Mouse (Mus musculus) lung, embryonic 15.5 days (tissue): ENCODE results near the gene Alk. TPM values are rescaled to one million over a fixed set of nuclear protein-coding genes. Genes with fewer than 3 reads are reported as not detected.

Experiments used
- ATAC-seq: fragments of 200-750 bp; cut with Nextera tagmentation; 2 replicates; pipeline ENCODE4 v1.8.0; 2017; ENCODE audit warnings: moderate number of reproducible peaks, borderline replicate concordance; ENCODE audit not compliant: low FRiP score, low TSS enrichment; ENCODE audit errors: extremely low read depth
- H3K27ac ChIP-seq: fragments of 300-500 bp; sonication (generic); 2 replicates; pipeline ENCODE4 v1.5.1; 2015; ENCODE audit warnings: moderate library complexity, mild to moderate bottlenecking, inconsistent platforms
- H3K27me3 ChIP-seq: fragments of 300-500 bp; sonication (generic); 2 replicates; pipeline ENCODE4 v1.6.1; 2015; ENCODE audit warnings: inconsistent platforms
- H3K36me3 ChIP-seq: fragments of 300-500 bp; sonication (generic); 2 replicates; pipeline ENCODE4 v1.6.1; 2015; ENCODE audit warnings: inconsistent platforms
- H3K4me1 ChIP-seq: fragments of 300-500 bp; sonication (generic); 2 replicates; pipeline ENCODE4 v1.6.1; 2015; ENCODE audit warnings: inconsistent platforms
- H3K4me2 ChIP-seq: fragments of 300-500 bp; sonication (generic); 2 replicates; pipeline ENCODE4 v1.6.1; 2015; ENCODE audit warnings: inconsistent platforms, mild to moderate bottlenecking, moderate library complexity
- H3K4me3 ChIP-seq: fragments of 300-500 bp; sonication (generic); 2 replicates; pipeline ENCODE4 v1.5.1; 2015; ENCODE audit warnings: mild to moderate bottlenecking, inconsistent platforms
- H3K9ac ChIP-seq: fragments of 300-500 bp; sonication (generic); 2 replicates; pipeline ENCODE4 v1.6.1; 2015; ENCODE audit warnings: inconsistent platforms
- H3K9me3 ChIP-seq: fragments of 300-500 bp; sonication (generic); 2 replicates; pipeline ENCODE4 v1.6.1; 2016; ENCODE audit warnings: inconsistent platforms
- WGBS: fragments of 180-500 bp; shearing (Covaris S2); methylation state at CpG from one replicate; pipeline ENCODE4 v1.1.7; 2015; 5-methylcytosine and 5-hydroxymethylcytosine counted together
- polyA plus RNA-seq: library from polyadenylated mRNA; unstranded; fragments of >200 nt; fragmentation: Nextera tagmentation; extraction: Ambion mirVana; gene quantifications from 2 replicates; pipeline ENCODE4 v1.2.1, GENCODE M21; 2015

Alk gene
- polyA plus RNA-seq, 1 experiment from 2014 or later, result 0.22 TPM

GRCm38 (mm10) chr17:72038371-72038770, 566.1 kb downstream of the Alk start:
- no peaks in the 10 kb centered on the region for H3K4me1 ChIP-seq
- no peak overlapping the region for H3K4me3 ChIP-seq
- no peaks in the 10 kb centered on the region for H3K27me3 ChIP-seq
- no peaks in the 10 kb centered on the region for H3K9me3 ChIP-seq
- no peak overlapping the region for H3K4me2 ChIP-seq
- H3K9ac ChIP-seq, result no peak overlapping the region
- 80% methylated on average over 5 of the region's 5 CpGs for WGBS
- H3K27ac ChIP-seq, result no peak overlapping the region
- H3K36me3 ChIP-seq, result no peaks in the 10 kb centered on the region
- ATAC-seq, result no peak

GRCm38 (mm10) chr17:72030672-72031071, 573.8 kb downstream of the Alk start:
- Histone ChIP-seq H3K9ac (no peak overlapping the region), H3K4me1 (no peaks in the 10 kb centered on the region), H3K9me3 (no peaks in the 10 kb centered on the region), H3K36me3 (no peaks in the 10 kb centered on the region), H3K27me3 (no peaks in the 10 kb centered on the region), H3K27ac (no peak overlapping the region), H3K4me3 (no peak overlapping the region), H3K4me2 (no peak overlapping the region)
- ATAC-seq, result no peak
- 74% methylated on average over 7 of the region's 7 CpGs for WGBS

- no peaks in the 10 kb centered on the region for H3K36me3 ChIP-seq
- no peak overlapping the region for H3K4me2 ChIP-seq
- 39% methylated on average over 9 of the region's 9 CpGs for WGBS
- H3K4me3 ChIP-seq, result no peak overlapping the region
- no peaks in the 10 kb centered on the region for H3K9me3 ChIP-seq
- H3K4me1 ChIP-seq, result no peaks in the 10 kb centered on the region
- H3K27ac ChIP-seq, result no peak overlapping the region
- no peaks in the 10 kb centered on the region for H3K27me3 ChIP-seq
- ATAC-seq, result no peak
- no peak overlapping the region for H3K9ac ChIP-seq
These were observed 581.1 kb downstream of the Alk start for GRCm38 (mm10) chr17:72023323-72023722.

GRCm38 (mm10) chr17:72021733-72022669, 582.4 kb downstream of the Alk start:
- Histone ChIP-seq H3K9ac (no peak overlapping the region), H3K27ac (no peak overlapping the region), H3K4me3 (no peak overlapping the region), H3K4me1 (no peaks in the 10 kb centered on the region), H3K4me2 (no peak overlapping the region), H3K36me3 (no peaks in the 10 kb centered on the region), H3K9me3 (no peaks in the 10 kb centered on the region), H3K27me3 (no peaks in the 10 kb centered on the region)
- no peak for ATAC-seq
- WGBS, result 64% methylated on average over 10 of the region's 10 CpGs

GRCm38 (mm10) chr17:72017329-72017728, 587.1 kb downstream of the Alk start:
- H3K36me3 ChIP-seq, result no peaks in the 10 kb centered on the region
- no peaks in the 10 kb centered on the region for H3K27me3 ChIP-seq
- no peaks in the 10 kb centered on the region for H3K4me1 ChIP-seq
- no peak overlapping the region for H3K4me2 ChIP-seq
- H3K9ac ChIP-seq, result no peak overlapping the region
- no peak for ATAC-seq
- no peaks in the 10 kb centered on the region for H3K9me3 ChIP-seq
- H3K4me3 ChIP-seq, result no peak overlapping the region
- H3K27ac ChIP-seq, result no peak overlapping the region

GRCm38 (mm10) chr17:72015253-72015652, 589.2 kb downstream of the Alk start:
- WGBS, result 59% methylated on average over 3 of the region's 3 CpGs

GRCm38 (mm10) chr17:72012775-72013174, 591.7 kb downstream of the Alk start:
- H3K36me3 ChIP-seq, result no peaks in the 10 kb centered on the region
- no peaks in the 10 kb centered on the region for H3K27me3 ChIP-seq
- H3K9me3 ChIP-seq, result no peaks in the 10 kb centered on the region
- 75% methylated on average over 9 of the region's 9 CpGs for WGBS
- ATAC-seq, result no peak
- H3K4me1 ChIP-seq, result no peaks in the 10 kb centered on the region
- no peak overlapping the region for H3K9ac ChIP-seq
- no peak overlapping the region for H3K4me3 ChIP-seq
- no peak overlapping the region for H3K27ac ChIP-seq
- no peak overlapping the region for H3K4me2 ChIP-seq

More at GRCm38 (mm10) chr17:72015253-72015652, 589.2 kb downstream of the Alk start:
- H3K9ac ChIP-seq, result no peak overlapping the region
- ATAC-seq, result no peak
- no peak overlapping the region for H3K27ac ChIP-seq
- no peak overlapping the region for H3K4me3 ChIP-seq
- H3K4me2 ChIP-seq, result no peak overlapping the region
- H3K4me1 ChIP-seq, result no peaks in the 10 kb centered on the region
- no peaks in the 10 kb centered on the region for H3K9me3 ChIP-seq
- H3K36me3 ChIP-seq, result no peaks in the 10 kb centered on the region
- H3K27me3 ChIP-seq, result no peaks in the 10 kb centered on the region

GRCm38 (mm10) chr17:72009836-72010235, 594.6 kb downstream of the Alk start:
- Histone ChIP-seq H3K4me2 (no peak overlapping the region), H3K27me3 (no peaks in the 10 kb centered on the region), H3K27ac (no peak overlapping the region), H3K9me3 (no peaks in the 10 kb centered on the region), H3K4me1 (no peaks in the 10 kb centered on the region), H3K36me3 (no peaks in the 10 kb centered on the region), H3K4me3 (no peak overlapping the region), H3K9ac (no peak overlapping the region)
- 81% methylated on average over 2 of the region's 2 CpGs for WGBS
- no peak for ATAC-seq

GRCm38 (mm10) chr17:72008389-72008788, 596.0 kb downstream of the Alk start:
- Histone ChIP-seq H3K9ac (no peak overlapping the region), H3K4me3 (no peak overlapping the region), H3K36me3 (no peaks in the 10 kb centered on the region), H3K27ac (no peak overlapping the region), H3K4me2 (no peak overlapping the region), H3K27me3 (no peaks in the 10 kb centered on the region), H3K9me3 (no peaks in the 10 kb centered on the region), H3K4me1 (no peaks in the 10 kb centered on the region)
- no peak for ATAC-seq
- WGBS, result 62% methylated on average over 5 of the region's 5 CpGs

GRCm38 (mm10) chr17:72005365-72005764, 599.1 kb downstream of the Alk start:
- Histone ChIP-seq H3K9ac (no peak overlapping the region), H3K4me2 (no peak overlapping the region), H3K36me3 (no peaks in the 10 kb centered on the region), H3K9me3 (no peaks in the 10 kb centered on the region), H3K27me3 (no peaks in the 10 kb centered on the region), H3K27ac (no peak overlapping the region), H3K4me1 (no peaks in the 10 kb centered on the region), H3K4me3 (no peak overlapping the region)
- no peak; the same call in 1 of the 2 replicates for ATAC-seq
- 57% methylated on average over 6 of the region's 6 CpGs for WGBS

GRCm38 (mm10) chr17:71999527-72000482, 604.6 kb downstream of the Alk start:
- no peak for ATAC-seq
- no peak overlapping the region for H3K9ac ChIP-seq
- no peaks in the 10 kb centered on the region for H3K27me3 ChIP-seq
- no peak overlapping the region for H3K4me2 ChIP-seq
- no peak overlapping the region for H3K27ac ChIP-seq
- H3K4me1 ChIP-seq, result no peaks in the 10 kb centered on the region
- no peaks in the 10 kb centered on the region for H3K36me3 ChIP-seq
- H3K4me3 ChIP-seq, result no peak overlapping the region
- 76% methylated on average over 5 of the region's 5 CpGs for WGBS
- no peaks in the 10 kb centered on the region for H3K9me3 ChIP-seq

GRCm38 (mm10) chr17:71997680-71998079, 606.7 kb downstream of the Alk start:
- no peaks in the 10 kb centered on the region for H3K4me1 ChIP-seq
- no peaks in the 10 kb centered on the region for H3K27me3 ChIP-seq
- no peak overlapping the region for H3K4me3 ChIP-seq
- H3K36me3 ChIP-seq, result no peaks in the 10 kb centered on the region
- no peak overlapping the region for H3K27ac ChIP-seq
- H3K9ac ChIP-seq, result no peak overlapping the region
- H3K9me3 ChIP-seq, result no peaks in the 10 kb centered on the region
- ATAC-seq, result no peak
- 75% methylated on average over 3 of the region's 3 CpGs for WGBS
- H3K4me2 ChIP-seq, result no peak overlapping the region
